Mouse (Mus musculus): ENCODE measurements around the gene Lhfpl2. TPM values are rescaled to one million over a fixed set of nuclear protein-coding genes. Genes with fewer than 3 reads are reported as not detected.
"Not testable (repeated sequence)": the region's sequence is repeated elsewhere in the genome, so short reads cannot be mapped to it uniquely, and the experiment has no call there.

Lhfpl2 gene
- total RNA-seq (2021) = 10 to 100 TPM; 59.1 to 60.8 TPM
- long read RNA-seq, experiment 1, full-length matches to known transcripts = 18 of 35 reads
- long read RNA-seq, experiment 1, partial matches to known transcripts = 12 of 35 reads
- long read RNA-seq, experiment 1, other reads (novel, unspliced or antisense) = 5 of 35 reads
- long read RNA-seq, experiment 2, full-length matches to known transcripts = 17 of 48 reads
- long read RNA-seq, experiment 2, partial matches to known transcripts = 0 of 48 reads
- long read RNA-seq, experiment 2, other reads (novel, unspliced or antisense) = 31 of 48 reads

- DNase-seq (ENCODE audit: low spot score in 2 of 2) = peak; percentile 34 to 56
Observed at GRCm38 (mm10) chr13:94057563-94058560, at the start of gene Lhfpl2. Gene Lhfpl2 (plus strand): TSS chr13:94057796.

GRCm38 (mm10) chr13:94011996-94012575 lies 45.5 kb upstream of the Lhfpl2 start:
- no peak for DNase-seq (ENCODE audit: low spot score in 2 of 2)

GRCm38 (mm10) chr13:94013986-94014385 lies 43.6 kb upstream of the Lhfpl2 start:
- DNase-seq (ENCODE audit: low spot score in 2 of 2) = no peak

- DNase-seq (ENCODE audit: low spot score in 2 of 2) = not testable (repeated sequence)
Observed at GRCm38 (mm10) chr13:94024575-94024974, 33.0 kb upstream of the Lhfpl2 start.

- DNase-seq (ENCODE audit: low spot score in 2 of 2) = no peak
Observed at GRCm38 (mm10) chr13:94029147-94029546, 28.4 kb upstream of the Lhfpl2 start.

GRCm38 (mm10) chr13:94030551-94030950 lies 27.0 kb upstream of the Lhfpl2 start:
- DNase-seq (ENCODE audit: low spot score in 2 of 2) = no peak

- DNase-seq (ENCODE audit: low spot score in 2 of 2) = no peak
Observed at GRCm38 (mm10) chr13:94037313-94038051, 20.1 kb upstream of the Lhfpl2 start.

- DNase-seq (ENCODE audit: low spot score in 2 of 2) = no peak
Observed at GRCm38 (mm10) chr13:94038052-94038340, 19.6 kb upstream of the Lhfpl2 start.

- no peak for DNase-seq (ENCODE audit: low spot score in 2 of 2)
Observed at GRCm38 (mm10) chr13:94050036-94050435, 7.6 kb upstream of the Lhfpl2 start.

- no peak for DNase-seq (ENCODE audit: low spot score in 2 of 2)
Observed at GRCm38 (mm10) chr13:94050782-94051181, 6.8 kb upstream of the Lhfpl2 start.

- DNase-seq (ENCODE audit: low spot score in 2 of 2) = no peak
Observed at GRCm38 (mm10) chr13:94057036-94057562, 497 bp upstream of the Lhfpl2 start.

GRCm38 (mm10) chr13:94058642-94059222 lies 1.1 kb downstream of the Lhfpl2 start:
- DNase-seq (ENCODE audit: low spot score in 2 of 2) = no peak

GRCm38 (mm10) chr13:94059373-94059772 lies 1.8 kb downstream of the Lhfpl2 start:
- DNase-seq (ENCODE audit: low spot score in 2 of 2) = no peak

GRCm38 (mm10) chr13:94059778-94060177 lies 2.2 kb downstream of the Lhfpl2 start:
- peak in 1 of 2 experiments; percentile 40 for DNase-seq (ENCODE audit: low spot score in 2 of 2)

GRCm38 (mm10) chr13:94060461-94060860 lies 2.9 kb downstream of the Lhfpl2 start:
- DNase-seq (ENCODE audit: low spot score in 2 of 2) = no peak

- no peak for DNase-seq (ENCODE audit: low spot score in 2 of 2)
Observed at GRCm38 (mm10) chr13:94061256-94061877, 3.8 kb downstream of the Lhfpl2 start.

- no peak for DNase-seq (ENCODE audit: low spot score in 2 of 2)
Observed at GRCm38 (mm10) chr13:94062349-94063111, 4.9 kb downstream of the Lhfpl2 start.

GRCm38 (mm10) chr13:94063156-94063555 lies 5.6 kb downstream of the Lhfpl2 start:
- no peak for DNase-seq (ENCODE audit: low spot score in 2 of 2)

- DNase-seq (ENCODE audit: low spot score in 2 of 2) = no peak
Observed at GRCm38 (mm10) chr13:94064571-94064970, 7.0 kb downstream of the Lhfpl2 start.

Measured in adrenal gland, postnatal 4 days (tissue).